Mouse (Mus musculus): ENCODE measurements around the gene Myo18a. TPM values are rescaled to one million over a fixed set of nuclear protein-coding genes. Genes with fewer than 3 reads are reported as not detected.
A peak's percentile ranks its signal among the peaks of the same experiment; 100 is the strongest.

Myo18a gene
- polyA plus RNA-seq, 1 experiment from 2014 or later: 21.6 TPM

- DNase-seq (ENCODE audit: low spot score) (peak; percentile 73), ATAC-seq (peak; percentile 46)
- 5% methylated on average over 31 of the region's 35 CpGs for WGBS
Measured at GRCm38 (mm10) chr11:77766351-77767001, 3.4 kb downstream of the Myo18a start.

GRCm38 (mm10) chr11:77769496-77769895 lies 6.5 kb downstream of the Myo18a start:
- Histone ChIP-seq H3K36me3 (ENCODE audit: insufficient read depth, low read length) (no peaks in the 10 kb centered on the region), H3K27ac (ENCODE audit: low read length) (no peak overlapping the region), H3K9ac (replicated peaks; ENCODE audit: low read depth) (no peak overlapping the region), H3K4me1 (ENCODE audit: insufficient read depth, low read depth, low read length) (peaks cover 18% of the 10 kb centered on the region), H3K4me2 (replicated peaks; ENCODE audit: low read depth, low read length) (no peak overlapping the region), H3K9me3 (ENCODE audit: low read length) (no peaks in the 10 kb centered on the region), H3K4me3 (ENCODE audit: low read depth, low read length) (no peak overlapping the region), H3K27me3 (replicated peaks; ENCODE audit: insufficient read depth, low read length) (no peaks in the 10 kb centered on the region)
- DNase-seq (ENCODE audit: low spot score): no peak
- WGBS: 78% methylated on average over 4 of the region's 4 CpGs
- no peak for ATAC-seq
- TF ChIP-seq CTCF (IDR thresholded peaks at IDR 0.05): no peak
- TF ChIP-seq EP300 (IDR thresholded peaks at IDR 0.05): no peak

More at GRCm38 (mm10) chr11:77766351-77767001, 3.4 kb downstream of the Myo18a start:
- peak overlapping the region; percentile 81 for H3K4me2 ChIP-seq (replicated peaks; ENCODE audit: low read depth, low read length)
- peak overlapping the region; percentile 89 for H3K27ac ChIP-seq (ENCODE audit: low read length)
- peak overlapping the region; percentile 37 for H3K4me3 ChIP-seq (ENCODE audit: low read depth, low read length)
- H3K9me3 ChIP-seq (ENCODE audit: low read length): no peaks in the 10 kb centered on the region
- H3K9ac ChIP-seq (replicated peaks; ENCODE audit: low read depth): peak overlapping the region; percentile 34
- H3K36me3 ChIP-seq (ENCODE audit: insufficient read depth, low read length): no peaks in the 10 kb centered on the region
- peaks cover 25% of the 10 kb centered on the region for H3K4me1 ChIP-seq (ENCODE audit: insufficient read depth, low read depth, low read length)
- peak; percentile 75 for TF ChIP-seq CTCF (IDR thresholded peaks at IDR 0.05)
- TF ChIP-seq EP300 (IDR thresholded peaks at IDR 0.05): no peak
- no peaks in the 10 kb centered on the region for H3K27me3 ChIP-seq (replicated peaks; ENCODE audit: insufficient read depth, low read length)

GRCm38 (mm10) chr11:77770346-77770745 lies 7.3 kb downstream of the Myo18a start:
- 59% methylated on average over 8 of the region's 8 CpGs for WGBS
- Histone ChIP-seq H3K9ac (replicated peaks; ENCODE audit: low read depth) (no peak overlapping the region), H3K4me2 (replicated peaks; ENCODE audit: low read depth, low read length) (no peak overlapping the region), H3K27ac (ENCODE audit: low read length) (no peak overlapping the region), H3K4me1 (ENCODE audit: insufficient read depth, low read depth, low read length) (peaks cover 11% of the 10 kb centered on the region), H3K9me3 (ENCODE audit: low read length) (no peaks in the 10 kb centered on the region), H3K4me3 (ENCODE audit: low read depth, low read length) (no peak overlapping the region), H3K27me3 (replicated peaks; ENCODE audit: insufficient read depth, low read length) (no peaks in the 10 kb centered on the region), H3K36me3 (ENCODE audit: insufficient read depth, low read length) (no peaks in the 10 kb centered on the region)
- DNase-seq (ENCODE audit: low spot score) (no peak), ATAC-seq (no peak)
- TF ChIP-seq EP300 (IDR thresholded peaks at IDR 0.05): no peak
- no peak for TF ChIP-seq CTCF (IDR thresholded peaks at IDR 0.05)

- DNase-seq (ENCODE audit: low spot score): no peak
- H3K27ac ChIP-seq (ENCODE audit: low read length): 0 out of 2 replicates have a peak overlapping the region, but pooled peaks have one; percentile 2
- no peak for ATAC-seq
- peaks cover 5% of the 10 kb centered on the region; the same call in 1 of the 2 replicates for H3K4me1 ChIP-seq (ENCODE audit: insufficient read depth, low read depth, low read length)
- WGBS: 47% methylated on average over 8 of the region's 8 CpGs
- no peaks in the 10 kb centered on the region for H3K9me3 ChIP-seq (ENCODE audit: low read length)
- H3K27me3 ChIP-seq (replicated peaks; ENCODE audit: insufficient read depth, low read length): no peaks in the 10 kb centered on the region
- TF ChIP-seq EP300 (IDR thresholded peaks at IDR 0.05): no peak
- TF ChIP-seq CTCF (IDR thresholded peaks at IDR 0.05): no peak
- no peak overlapping the region for H3K4me2 ChIP-seq (replicated peaks; ENCODE audit: low read depth, low read length)
- H3K9ac ChIP-seq (replicated peaks; ENCODE audit: low read depth): no peak overlapping the region
- no peak overlapping the region for H3K4me3 ChIP-seq (ENCODE audit: low read depth, low read length)
- H3K36me3 ChIP-seq (ENCODE audit: insufficient read depth, low read length): no peaks in the 10 kb centered on the region
Measured at GRCm38 (mm10) chr11:77771879-77772713, 9.1 kb downstream of the Myo18a start.

- TF ChIP-seq EP300 (IDR thresholded peaks at IDR 0.05) (peak; percentile 70), CTCF (IDR thresholded peaks at IDR 0.05) (no peak)
- no peak overlapping the region for H3K9ac ChIP-seq (replicated peaks; ENCODE audit: low read depth)
- H3K4me3 ChIP-seq (ENCODE audit: low read depth, low read length): no peak overlapping the region
- WGBS: 46% methylated on average over 9 of the region's 9 CpGs
- no peaks in the 10 kb centered on the region for H3K27me3 ChIP-seq (replicated peaks; ENCODE audit: insufficient read depth, low read length)
- H3K4me1 ChIP-seq (ENCODE audit: insufficient read depth, low read depth, low read length): peaks cover 10% of the 10 kb centered on the region; the same call in 1 of the 2 replicates
- H3K9me3 ChIP-seq (ENCODE audit: low read length): no peaks in the 10 kb centered on the region
- DNase-seq (ENCODE audit: low spot score) (no peak), ATAC-seq (peak; percentile 56; the same call in 1 of the 2 replicates)
- H3K4me2 ChIP-seq (replicated peaks; ENCODE audit: low read depth, low read length): no peak overlapping the region
- no peaks in the 10 kb centered on the region; the same call in 1 of the 2 replicates for H3K36me3 ChIP-seq (ENCODE audit: insufficient read depth, low read length)
- peak overlapping the region; percentile 64 for H3K27ac ChIP-seq (ENCODE audit: low read length)
Measured at GRCm38 (mm10) chr11:77775701-77776400, 12.8 kb downstream of the Myo18a start.

GRCm38 (mm10) chr11:77777436-77777835 lies 14.4 kb downstream of the Myo18a start:
- Histone ChIP-seq H3K4me1 (ENCODE audit: insufficient read depth, low read depth, low read length) (peaks cover 25% of the 10 kb centered on the region; the same call in 1 of the 2 replicates), H3K9ac (replicated peaks; ENCODE audit: low read depth) (no peak overlapping the region), H3K4me3 (ENCODE audit: low read depth, low read length) (no peak overlapping the region), H3K36me3 (ENCODE audit: insufficient read depth, low read length) (no peaks in the 10 kb centered on the region; the same call in 1 of the 2 replicates), H3K27me3 (replicated peaks; ENCODE audit: insufficient read depth, low read length) (no peaks in the 10 kb centered on the region), H3K27ac (ENCODE audit: low read length) (no peak overlapping the region), H3K9me3 (ENCODE audit: low read length) (no peaks in the 10 kb centered on the region), H3K4me2 (replicated peaks; ENCODE audit: low read depth, low read length) (no peak overlapping the region)
- ATAC-seq (no peak), DNase-seq (ENCODE audit: low spot score) (no peak)
- TF ChIP-seq EP300 (IDR thresholded peaks at IDR 0.05) (no peak), CTCF (IDR thresholded peaks at IDR 0.05) (no peak)
- WGBS: 86% methylated on average over 17 of the region's 17 CpGs

All from lung, postnatal 0 days (tissue).